Mouse (Mus musculus) left cerebral cortex, adult 8-10 months (tissue): ENCODE results near the gene Nav2. TPM values are rescaled to one million over a fixed set of nuclear protein-coding genes. Genes with fewer than 3 reads are reported as not detected.

Experiments used
- DNase-seq, 2 experiments: peaks; one replicate each; pipeline ENCODE4 v3.0.0; 2022; ENCODE audit warnings: low spot score in 2 of 2
- total RNA-seq, 4 experiments: library from RNA; stranded (reverse); gene quantifications; 2 replicates each; pipeline ENCODE4 v1.2.4; 2022

The Nav2 gene
- total RNA-seq, 4 experiments from 2014 or later = 76.7 to 101 (median 89.2) TPM

DNA sequence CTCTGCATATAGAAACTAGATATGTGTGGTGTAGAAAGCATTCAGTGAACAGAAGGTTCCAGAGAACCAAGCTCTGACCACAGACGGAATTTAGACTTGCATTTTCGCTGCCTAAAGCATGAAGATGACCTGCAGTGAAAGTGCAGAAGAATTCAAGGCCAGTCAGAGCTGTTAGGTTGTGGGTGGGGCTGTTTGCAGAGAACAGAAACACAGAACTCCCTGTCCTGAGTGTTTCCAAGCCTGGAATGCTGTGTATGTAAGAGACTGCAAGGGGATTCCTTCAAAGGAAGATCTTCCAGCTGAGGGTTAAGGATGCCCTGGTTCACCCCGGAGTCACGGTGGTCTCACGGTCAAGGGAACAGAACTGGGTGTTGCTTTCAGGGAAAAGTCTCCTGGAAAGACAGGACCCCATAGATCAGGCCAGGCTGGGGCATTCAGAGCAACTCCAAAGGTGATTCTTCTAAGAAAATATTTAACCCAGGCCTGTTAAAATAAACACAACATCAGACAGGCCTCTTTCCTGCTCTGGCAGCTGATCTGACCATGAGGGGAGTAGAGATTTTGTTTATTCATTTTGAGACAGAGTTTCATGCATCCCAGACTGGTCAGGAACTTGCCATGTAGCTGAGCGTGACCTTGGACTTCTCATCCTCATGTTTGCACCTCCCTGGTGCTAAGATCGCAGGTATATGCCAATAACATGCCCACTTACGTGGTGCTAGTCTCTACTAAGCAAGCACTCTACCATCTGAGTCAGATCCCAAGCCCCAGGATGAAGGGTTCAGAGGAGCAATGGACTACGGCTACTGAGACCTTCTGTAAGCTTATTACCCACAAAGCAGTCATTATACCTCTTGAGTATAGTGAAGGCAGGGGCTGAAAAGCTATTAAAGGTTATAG is 568.8 kb downstream of the Nav2 start:
- DNase-seq = no peak

DNA sequence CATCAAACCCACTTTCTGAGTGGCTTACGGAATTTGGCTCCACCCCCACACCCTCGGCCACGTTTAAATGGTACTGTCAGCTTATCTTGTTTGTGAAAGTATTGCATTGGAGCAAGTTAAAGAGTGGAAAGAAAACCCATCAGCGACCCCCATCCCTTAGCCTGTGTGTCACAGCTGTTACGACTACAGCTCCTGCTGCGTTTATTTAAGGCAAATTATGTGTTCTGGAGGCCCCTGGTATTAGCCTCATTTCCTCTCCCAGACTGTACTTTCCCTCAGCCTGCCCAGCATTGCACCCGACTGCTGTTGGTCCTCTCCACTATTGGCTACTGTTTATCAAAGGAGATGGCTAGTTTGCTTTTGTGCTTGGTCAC is 569.4 kb downstream of the Nav2 start:
- DNase-seq = no peak

DNA sequence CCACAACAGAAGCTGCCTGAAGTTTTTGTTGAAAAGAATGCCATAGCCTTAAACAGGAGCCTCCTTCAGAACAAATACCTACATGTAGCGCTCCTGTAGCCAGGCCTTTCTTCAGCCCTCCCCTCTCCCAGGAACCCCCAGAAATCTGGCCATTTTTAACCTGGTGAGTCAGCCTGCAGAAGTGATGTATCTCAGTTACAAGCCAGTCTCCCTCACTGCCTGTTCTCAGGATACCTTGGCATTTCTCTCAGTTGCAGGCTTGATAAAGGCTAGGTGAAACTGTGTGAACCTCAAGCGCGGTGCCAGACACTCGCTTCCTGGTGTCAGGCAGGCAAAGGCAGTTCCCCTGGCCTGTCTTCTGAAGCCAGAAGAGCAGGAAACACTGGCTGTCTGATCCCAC is 570.4 kb downstream of the Nav2 start:
- DNase-seq = no peak

DNA sequence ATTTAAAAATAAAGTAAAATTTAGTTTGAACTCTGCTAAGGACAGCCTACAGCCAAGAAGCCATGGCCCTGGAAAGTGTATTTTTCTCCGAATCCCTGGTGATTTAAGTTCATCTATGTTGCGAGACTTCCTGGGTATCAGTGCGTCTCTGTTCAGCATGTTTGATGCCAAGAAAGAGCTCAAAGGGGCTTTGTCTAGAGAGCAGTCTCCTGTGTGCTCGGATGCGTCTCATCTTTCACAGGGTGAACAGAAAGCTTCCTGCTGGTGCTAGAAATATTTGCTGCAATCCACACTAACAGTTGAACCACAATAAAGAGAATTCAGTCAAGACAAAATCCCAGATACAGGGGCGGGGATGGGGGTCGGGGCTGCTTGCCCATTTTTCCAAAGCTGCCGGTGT is 572.4 kb downstream of the Nav2 start:
- DNase-seq = no peak

DNA sequence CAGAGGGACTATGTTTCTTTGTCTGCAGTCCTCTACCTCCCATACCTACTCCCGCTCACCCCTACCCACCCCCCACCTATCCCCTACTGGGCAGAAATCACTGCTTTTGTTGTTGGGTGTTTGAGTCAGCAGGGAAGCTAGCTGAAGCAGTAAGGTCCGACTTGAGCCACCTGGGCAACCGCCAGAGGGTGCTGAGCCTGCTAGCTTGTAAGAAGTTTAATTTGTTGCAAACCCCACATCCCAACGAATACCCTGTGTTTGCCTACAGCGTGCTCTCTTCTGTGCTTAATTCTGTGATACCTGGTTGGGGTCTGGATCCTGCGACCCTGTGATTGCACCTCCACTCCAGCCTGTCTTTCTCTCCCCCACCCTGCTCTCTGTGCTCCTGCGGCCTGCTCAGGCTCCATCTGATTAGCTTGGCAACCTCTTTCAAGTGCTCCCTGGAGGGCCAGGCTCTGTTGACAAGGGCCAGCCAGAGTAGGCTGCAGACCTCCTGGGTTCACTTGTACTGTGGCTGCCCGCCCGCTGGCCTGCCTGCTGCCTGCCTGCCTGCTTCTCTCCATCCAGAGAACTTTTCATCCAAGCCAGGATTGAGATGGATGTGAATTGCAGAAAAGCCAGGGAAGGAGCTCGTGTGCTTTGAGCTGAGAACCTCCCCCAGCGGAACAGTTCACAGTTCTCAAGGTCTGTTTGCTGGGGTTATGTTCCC is 575.7 kb downstream of the Nav2 start:
- DNase-seq = no peak

DNA sequence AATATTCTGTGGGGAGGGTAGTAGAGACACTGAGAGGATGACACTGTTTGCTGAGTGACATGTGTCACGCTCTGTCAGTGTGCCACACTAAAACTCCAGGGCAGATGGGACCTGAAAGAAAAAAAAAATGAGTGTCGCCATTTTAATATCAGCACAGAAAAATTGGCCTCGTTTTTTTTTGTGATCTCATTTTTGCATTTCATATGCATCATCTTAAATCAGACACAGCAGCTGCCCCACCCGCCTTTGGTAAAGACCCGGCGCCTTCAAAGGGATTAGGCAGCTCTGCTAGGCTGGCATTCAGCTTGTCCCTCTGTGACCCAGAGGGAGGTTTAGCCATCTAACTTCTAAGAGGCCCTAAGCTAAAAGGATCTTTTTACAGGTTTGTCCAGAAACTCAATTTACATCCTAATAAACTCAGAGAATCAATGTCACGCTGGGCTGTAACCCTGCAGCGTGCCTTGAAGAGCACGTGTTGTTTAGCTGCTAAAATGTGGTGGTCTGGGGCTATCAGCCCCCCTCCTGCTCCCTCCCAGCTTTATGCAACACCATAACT is 576.9 kb downstream of the Nav2 start:
- DNase-seq = no peak

DNA sequence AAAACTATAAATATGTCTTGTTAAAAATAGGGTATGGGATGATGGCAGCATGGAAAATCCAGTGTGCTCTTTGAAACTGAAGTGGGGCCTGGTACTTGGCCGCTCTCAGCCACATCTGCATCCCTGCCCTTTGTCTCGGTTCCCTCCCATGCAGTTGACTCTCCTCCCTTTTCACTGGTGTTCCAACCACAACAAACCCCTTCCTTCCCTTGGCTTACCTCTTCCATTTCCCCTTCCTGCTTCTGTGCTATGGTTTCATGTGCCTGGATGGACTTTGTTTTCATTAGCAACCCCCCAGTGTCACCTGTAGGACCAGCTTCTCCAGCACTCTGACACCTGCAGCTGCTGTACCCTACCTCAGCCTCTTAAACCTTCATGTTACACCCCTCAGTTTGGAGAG is 578.8 kb downstream of the Nav2 start:
- DNase-seq = no peak

DNA sequence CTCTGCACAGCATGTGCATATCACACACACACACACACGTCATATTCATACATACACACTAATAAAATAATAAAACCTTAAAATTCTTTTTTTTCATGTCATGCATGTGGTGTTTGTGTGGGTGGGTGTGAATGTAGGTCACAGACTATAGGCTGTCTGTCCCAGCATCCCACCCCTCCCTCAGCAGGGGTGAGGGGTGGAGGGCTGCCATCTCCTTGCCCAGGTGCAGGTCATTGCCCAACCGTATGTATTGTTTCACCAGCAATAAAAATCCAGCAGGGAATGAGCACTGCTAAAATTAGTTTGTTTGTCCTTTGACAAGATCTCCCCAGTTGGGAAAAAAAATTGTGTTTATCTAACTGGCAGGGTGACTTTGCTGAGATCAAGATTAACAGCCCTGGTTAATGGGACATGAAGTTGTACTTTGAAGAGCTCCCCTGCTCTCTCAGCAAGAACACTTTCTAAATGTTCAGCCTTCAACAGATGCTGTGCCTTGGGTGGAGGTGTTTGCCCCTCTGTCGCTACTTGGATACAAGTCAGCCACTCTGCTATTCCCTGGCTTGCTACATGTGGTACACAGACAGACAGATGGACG is 580.1 kb downstream of the Nav2 start:
- DNase-seq = no peak

DNA sequence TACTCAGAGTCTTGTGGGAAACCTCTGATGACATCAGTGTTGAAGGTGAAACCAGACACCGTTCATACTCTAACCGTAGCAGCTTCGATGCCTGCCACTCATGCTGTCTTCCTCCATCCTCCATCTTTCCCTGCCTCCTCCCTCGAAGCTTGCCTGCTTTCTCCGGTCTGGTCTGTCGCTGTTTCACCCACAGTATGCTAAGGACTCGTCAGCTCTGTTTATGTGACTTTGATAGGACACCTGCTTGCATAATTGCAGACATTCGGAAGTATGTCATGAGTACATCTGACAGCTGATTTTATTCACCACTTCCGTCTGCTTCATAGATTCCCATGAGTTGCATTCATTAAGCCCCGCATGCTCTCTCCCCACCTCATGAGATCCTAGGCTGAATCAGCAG is 582.3 kb downstream of the Nav2 start:
- no peak for DNase-seq

DNA sequence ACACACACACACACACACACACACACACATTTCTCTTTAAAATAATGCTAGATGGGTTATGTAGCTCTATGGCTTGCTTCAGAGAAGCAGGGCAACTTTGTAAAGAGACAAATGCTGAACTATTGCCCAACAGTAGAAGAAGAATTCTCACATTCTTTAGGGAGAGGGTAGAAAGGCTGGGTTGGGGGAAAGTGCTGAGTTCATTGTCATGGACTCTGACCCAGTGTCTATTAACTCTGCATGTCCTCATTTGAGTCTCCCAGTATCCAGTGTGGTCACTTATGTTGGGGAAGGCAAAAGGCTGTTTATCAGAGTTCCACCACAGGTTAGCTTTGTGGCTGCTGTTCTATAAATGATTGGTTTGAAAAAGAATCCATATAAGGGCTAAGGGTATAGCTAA is 584.1 kb downstream of the Nav2 start:
- no peak for DNase-seq

DNA sequence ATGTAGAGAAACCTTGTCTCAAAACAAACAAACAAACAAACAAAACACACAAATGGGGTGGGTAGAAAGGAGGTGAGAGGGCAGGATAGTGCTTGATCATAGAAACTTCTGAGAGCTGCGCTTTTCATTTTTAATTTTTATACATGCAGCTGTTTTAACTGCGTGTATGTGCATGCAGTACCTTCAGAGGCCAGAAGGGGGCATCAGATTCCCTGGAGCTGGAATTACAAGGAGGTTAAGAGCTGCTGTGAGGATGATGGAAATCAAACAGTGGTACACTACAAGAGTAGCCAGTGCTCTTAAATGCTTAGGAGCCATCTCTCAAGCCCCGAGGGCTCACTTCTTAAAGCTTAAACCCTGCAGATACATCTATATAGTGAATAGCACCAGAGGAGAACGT is 584.7 kb downstream of the Nav2 start:
- no peak for DNase-seq

DNA sequence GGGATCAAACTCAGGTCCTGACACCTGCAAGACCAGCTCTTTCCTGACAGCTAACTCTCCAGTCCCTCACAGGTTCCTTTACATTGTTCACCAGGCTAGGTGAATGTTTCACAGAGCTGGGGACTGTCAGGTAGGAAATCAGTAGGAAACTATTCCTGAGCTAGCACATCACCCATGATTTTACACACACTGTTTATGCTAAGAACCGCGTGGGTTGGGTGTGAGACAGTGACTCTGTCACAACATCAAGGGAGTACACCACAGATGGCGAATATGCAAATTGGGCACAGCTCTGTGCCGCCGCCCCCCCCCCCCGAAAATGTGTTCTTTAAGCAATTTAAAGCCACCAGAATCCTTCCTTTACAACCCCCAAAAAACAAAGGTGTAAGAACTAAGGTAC is 586.1 kb downstream of the Nav2 start:
- DNase-seq = peak in 1 of 2 experiments; percentile 78

DNA sequence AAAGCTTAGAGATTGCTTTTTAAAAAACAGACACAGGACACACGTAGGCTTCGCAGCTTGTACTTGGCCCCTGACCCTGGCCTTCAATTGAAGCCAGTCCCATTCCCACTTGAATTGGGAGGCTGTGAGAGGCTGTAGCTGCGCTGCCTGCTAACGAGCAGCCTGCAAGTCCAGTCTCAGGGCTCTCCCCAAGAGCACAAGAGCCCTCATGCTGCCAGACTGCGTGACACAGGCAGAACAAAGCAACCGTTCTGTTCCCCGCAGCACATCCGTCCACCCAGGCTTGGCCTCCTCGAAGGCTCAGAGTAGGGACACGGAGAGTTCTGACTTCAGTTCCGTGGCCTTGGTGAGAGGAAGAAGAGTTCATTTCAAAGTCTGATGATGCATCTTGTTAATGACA is 587.6 kb downstream of the Nav2 start:
- no peak for DNase-seq

DNA sequence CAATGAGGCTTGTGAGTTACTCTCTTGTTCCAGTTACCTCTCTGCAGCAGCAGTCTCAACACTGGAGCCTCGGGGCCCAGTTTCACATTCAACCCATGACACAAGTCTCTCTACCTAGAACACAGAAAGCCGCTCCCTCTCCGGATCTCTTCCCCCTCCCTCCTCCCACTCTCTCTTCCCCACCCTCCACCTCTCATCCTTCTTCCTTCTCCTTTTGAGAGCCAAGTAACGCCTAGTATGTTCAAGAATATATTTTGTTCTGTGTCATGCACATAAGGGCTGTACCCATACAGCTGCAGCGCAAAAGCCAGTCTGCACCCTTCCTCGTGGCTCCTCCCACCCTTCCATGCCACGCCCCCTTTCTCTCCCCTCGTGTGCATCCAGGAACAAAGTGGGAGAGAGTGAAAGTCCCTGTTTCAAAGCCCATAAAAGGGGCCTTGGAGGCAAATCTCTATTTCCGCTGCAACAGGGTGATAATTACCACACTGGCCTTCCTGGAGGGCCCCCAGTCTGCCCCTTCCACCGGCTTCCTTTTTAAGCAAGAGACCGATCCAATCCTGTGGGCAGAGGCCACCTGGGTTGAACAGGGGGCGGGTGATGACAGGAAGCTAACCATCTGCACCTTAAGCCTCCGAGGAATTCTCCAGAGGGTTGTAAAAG is 588.4 kb downstream of the Nav2 start:
- DNase-seq = peak in 1 of 2 experiments; percentile 59

DNA sequence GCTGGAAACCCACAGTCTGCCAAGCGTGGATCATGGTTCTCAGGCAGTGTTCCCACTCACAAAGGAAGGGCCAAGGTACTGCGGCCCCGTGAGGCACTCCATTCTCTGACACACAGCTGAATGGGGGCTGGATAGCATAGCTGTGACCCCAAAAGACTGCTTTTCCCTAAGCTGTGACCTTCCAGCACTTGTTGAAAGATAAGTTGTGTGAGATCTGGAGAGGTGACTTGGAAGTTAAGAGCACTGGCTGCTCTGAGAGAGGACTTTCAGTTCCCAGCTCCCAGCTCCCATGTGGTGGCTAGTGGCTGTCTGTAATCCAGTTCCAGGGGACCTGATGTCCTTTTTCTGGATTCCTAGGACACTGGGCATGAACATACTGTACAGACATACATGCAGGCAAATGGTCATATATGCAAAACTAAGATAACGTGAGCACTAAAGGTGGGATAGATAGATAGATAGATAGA is 588.9 kb downstream of the Nav2 start:
- no peak for DNase-seq

DNA sequence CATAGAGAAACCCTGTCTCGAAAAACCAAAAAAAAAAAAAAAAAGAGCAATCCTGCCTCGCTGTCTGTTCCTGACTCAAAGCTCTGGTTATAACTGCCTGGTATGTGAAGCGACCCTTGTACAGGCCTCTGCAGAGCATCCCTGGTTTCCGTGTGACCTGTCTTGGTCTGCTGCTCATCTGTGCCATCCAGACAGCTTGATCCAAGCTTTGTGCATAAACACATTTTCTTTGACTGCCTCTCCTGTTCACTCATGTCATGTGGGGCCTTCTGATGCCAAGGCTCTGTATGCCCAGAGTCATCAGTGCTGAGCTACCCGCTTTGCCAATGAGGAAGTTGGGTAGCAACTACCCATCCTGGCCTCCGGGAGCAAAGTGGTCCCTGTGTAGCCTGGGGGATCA is 591.1 kb downstream of the Nav2 start:
- no peak for DNase-seq

DNA sequence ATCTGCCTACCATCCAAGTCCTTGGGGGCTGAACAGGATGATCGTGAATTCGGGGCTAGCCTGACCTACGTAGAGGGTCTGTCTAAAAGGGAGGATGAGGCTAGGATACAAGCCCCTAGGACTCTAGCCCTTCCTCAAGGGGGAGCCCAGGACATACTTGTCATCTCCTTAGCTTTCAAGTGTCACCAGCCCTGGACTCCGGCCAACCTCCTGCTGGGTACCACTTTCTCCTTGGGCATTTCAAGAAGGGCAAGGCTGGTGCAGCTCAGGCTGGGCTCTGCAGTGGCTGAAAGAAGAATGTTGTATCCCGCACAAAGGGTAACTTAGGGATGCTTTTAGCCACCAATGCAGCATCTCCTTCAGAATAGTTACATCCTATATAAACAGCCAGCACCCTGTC is 592.4 kb downstream of the Nav2 start:
- DNase-seq = no peak

DNA sequence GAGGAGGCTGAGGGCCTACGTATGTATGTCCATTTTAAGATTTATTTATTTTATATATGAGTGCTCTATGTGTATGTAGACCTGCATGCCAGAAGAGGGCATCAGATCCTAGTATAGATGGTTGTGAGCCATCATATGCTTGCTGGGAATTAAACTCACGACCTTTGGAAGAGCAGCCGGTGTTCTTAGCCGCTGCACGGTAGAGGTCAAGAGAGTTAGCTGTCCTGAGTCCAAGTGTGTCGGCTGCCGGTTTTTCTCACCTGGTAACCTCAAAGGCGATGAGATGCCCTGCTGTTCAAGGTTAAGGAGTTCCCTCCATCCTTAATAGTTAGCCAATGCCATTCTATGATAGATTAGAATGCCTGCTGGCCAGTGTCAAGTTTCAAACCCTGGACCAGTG is 594.9 kb downstream of the Nav2 start:
- no peak for DNase-seq

DNA sequence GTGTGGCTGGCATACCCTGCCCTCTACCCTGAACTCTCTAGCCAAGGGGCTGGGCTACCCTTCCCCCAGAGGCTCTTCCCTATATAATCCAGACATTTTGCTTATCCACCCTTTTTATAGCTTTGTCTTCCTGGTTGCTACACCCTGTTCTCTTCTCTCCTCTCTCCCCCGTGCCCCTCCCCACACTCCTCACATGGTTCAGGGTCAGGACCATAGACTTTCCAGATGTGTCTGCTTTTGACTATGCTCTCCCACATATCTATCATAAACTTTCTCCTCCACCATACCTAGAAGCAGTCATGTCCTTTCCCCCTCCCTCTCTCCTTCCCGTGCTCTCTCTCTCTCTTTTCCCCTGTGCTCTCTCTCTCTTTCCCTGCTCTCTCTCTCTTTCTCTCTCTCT is 595.4 kb downstream of the Nav2 start:
- no peak for DNase-seq

DNA sequence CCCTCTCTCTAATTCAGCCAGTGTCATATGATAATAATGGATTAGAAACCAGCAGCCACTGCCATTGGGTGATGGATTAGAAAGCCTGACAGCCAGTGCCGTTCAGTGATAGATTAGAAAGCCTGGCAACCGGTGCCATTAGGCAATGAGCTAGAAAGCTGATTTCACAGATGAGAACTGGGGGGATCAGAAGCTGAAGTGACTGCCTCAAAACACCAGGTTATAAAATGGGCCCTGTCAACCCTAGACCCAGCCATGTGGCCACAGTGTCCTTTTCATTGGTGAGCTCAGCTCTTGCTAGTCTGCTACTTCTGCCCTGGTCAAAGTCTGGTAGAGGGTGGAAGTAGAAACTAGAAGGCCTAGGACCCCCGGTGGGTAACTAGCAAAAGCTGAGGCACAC is 595.8 kb downstream of the Nav2 start:
- DNase-seq = no peak

DNA sequence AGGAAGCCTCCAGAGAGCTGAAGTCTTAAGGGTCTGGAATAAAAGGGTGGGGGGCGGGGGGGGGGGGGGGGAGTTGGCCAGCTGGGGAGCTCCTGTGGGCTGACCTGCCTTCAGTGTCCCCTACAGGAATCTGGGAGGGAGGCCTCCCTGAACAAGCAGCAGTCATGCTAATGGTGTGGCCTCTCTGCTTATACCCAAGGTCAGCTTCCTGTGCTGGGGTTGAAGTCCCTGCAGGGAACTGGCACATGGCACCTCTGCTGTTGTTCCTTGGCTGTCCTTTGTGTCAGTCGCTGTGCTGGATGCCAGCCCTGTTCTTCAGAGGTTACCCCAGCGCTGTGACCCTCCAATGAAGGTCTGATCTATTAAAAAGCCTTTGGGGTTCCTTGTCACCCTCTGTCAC is 596.5 kb downstream of the Nav2 start:
- DNase-seq = no peak
